Mouse (Mus musculus) retina, embryonic 14.5 days (tissue): ENCODE results near the gene Wnk1.
"Not testable (repeated sequence)": the region's sequence is repeated elsewhere in the genome, so short reads cannot be mapped to it uniquely, and the experiment has no call there.

Experiments used
- DNase-seq: peaks from one replicate; pipeline ENCODE4 v3.0.0-alpha.2; 2015; ENCODE audit warnings: low spot score

Wnk1 gene

DNA sequence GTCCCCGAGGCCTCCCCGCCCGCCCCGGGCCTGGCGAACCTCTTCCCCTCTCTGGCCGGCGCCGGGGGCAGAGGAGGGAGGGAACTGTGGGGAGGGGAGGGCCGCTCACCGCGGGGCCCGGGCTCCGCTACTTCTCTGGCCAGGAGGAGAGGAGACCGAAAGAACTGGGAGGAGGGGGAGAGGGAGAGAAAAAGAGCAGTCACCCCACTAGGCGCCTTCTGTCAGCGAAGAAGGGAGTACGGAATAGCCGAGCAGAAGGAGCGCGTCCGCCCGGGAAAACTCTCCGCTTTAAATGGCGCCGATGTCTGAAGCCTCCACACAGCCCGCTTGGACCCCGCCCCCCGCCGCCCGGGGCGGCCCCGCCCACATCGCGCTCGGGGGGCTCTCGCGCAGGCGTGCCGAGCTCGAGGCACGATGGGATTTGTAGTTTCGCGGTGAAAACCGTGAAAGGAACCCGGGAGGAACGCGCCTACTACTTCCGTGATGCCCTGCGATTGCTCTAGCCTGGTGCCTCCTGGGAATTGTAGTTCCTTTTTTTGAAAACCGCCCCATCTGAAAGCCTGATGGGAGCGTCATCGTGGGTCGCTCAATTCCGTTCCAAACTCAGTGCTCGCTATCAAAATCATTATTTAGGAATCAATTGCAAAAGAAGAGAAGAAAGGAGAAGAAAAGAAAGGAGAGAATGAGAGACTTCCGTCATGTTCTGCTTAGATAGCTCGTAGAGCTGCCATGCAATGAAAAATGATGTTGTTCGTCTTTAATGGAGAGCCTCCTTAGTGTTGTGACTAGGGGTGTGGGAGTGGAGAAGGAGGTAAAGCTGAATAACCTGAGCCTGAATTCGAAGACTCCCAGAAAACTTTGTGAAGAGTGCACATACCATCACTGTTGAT is at the start of gene Wnk1:
Gene Wnk1 (minus strand): TSS at position 307 of the 890 bp plus-strand sequence.
- peak; percentile 99 for DNase-seq

- DNase-seq = not testable (repeated sequence)
Measured at GRCm38 (mm10) chr6:120087041-120087440, 48.6 kb upstream of the Wnk1 start.

DNA sequence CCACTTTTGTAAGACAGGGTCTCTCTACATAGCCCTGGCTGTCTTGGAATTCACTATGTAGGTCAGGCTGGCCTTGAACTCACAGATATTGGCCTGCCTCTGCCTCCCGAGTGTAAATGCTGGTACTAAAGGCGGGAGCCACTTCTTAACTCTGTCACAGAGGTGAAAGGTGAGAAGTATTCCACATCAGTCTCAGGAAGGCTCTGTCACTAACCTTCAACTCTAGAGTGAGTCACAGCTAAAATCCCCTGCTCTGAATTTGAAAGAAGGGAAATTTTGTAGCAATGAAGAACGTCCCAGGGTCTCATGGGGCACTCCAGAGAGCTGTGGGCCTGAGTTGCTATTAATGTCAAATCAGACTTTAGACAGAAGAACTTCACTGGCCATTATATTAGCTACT is 47.4 kb upstream of the Wnk1 start:
- no peak for DNase-seq

DNA sequence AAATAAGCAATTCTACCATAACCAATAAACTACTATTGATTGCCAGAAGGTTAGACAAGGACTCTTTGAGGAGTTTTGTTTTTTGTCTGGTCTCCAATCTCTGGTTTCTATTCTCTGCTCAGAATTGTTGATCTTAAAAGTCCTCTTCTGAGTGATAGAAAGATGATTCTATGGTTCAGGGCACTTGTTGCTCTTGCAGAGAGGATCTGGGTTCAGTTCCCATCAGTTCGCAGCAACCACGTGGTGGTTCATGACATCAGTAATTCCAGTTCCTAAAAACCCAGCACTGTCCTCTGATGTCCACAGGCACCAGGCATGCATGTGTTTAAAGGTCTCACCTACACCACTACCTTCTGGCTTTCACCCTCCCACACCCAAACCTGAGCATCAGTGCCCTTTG is 46.5 kb upstream of the Wnk1 start:
- DNase-seq = no peak

GRCm38 (mm10) chr6:120083442-120083841 is 45.0 kb upstream of the Wnk1 start:
- no peak for DNase-seq

DNA sequence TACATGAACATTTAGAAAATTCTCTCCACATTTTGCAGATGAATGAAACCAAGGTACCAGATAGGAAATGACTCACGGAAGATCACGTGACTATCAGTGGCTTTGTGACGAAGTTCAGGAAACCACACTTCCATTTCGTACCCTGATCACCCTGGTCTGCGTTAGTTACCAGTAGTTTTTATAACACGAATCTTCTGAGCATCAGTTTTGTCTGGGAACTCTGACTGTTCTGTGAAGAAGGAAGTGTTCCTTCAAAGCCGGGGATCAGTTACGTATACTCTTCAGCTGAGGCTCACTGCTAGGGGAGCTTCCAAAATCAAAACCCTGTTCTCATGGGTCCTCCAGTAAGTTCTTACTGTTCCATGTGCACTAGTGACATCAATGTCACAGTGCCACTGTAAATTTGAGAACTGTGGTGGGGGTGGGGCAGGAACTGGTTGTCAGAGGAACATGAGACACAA is 44.5 kb upstream of the Wnk1 start:
- no peak for DNase-seq

- no peak for DNase-seq
Measured at GRCm38 (mm10) chr6:120082251-120082950, 43.9 kb upstream of the Wnk1 start.

GRCm38 (mm10) chr6:120081516-120081915 is 43.0 kb upstream of the Wnk1 start:
- DNase-seq = no peak

GRCm38 (mm10) chr6:120079547-120079946 is 41.1 kb upstream of the Wnk1 start:
- DNase-seq = no peak

DNA sequence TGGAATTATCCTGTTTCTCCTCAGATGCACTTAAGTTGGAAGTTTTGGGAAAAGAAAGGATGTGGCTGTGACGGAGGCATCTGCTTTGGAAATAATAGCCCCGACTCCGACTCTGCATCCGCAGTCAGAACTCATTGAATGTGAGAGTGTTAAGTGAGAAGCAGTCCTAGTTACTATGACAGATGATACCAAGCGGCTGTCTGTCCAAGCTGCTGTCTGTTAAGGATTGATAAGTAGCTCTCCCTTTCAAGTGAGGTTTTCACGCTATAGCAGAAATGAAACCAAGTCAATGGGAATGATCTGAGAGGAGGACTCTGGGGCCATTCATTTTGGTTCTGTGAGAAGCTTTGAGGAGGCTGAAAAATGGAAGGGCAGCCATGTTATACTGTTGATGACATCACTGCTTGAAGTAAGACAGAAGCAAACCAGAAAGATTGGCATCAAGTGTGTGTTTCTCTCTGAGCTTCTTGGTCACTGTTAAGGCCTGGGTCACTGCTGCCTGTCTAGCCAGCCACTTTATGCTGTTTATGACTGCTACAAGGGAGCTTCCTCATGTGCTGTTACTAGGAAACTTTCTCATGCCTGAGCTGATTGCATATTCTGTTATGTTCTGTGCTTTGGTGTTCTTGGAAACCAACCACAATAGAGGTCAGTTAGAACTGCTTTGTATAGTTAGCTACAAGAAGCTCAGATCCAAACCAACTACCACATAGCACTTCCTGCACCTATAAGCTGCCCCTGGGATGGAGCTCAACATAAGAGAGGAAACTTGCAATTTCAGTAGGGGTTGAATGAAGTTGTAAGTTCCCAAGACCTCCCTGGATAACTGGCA is 38.4 kb upstream of the Wnk1 start:
- DNase-seq = no peak

DNA sequence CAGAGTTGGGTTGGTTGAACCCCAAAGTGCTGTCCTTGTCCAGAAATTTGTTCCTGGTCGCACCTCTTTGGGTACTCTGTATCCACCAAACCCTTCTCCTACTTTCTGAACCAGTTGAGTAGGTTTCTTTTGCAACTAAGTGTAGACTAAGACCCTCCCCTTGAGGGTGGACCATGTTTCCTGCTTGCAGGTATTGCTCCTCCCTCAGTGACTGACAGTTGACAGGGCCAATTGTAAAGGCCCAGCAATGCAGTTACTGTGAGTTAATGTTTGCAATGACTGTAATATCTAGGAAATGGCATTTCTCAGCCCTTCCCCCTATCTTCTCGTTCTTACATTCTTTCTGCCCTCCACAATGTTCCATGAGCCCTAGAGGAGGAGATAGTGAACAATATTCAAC is 34.2 kb upstream of the Wnk1 start:
- no peak for DNase-seq

DNA sequence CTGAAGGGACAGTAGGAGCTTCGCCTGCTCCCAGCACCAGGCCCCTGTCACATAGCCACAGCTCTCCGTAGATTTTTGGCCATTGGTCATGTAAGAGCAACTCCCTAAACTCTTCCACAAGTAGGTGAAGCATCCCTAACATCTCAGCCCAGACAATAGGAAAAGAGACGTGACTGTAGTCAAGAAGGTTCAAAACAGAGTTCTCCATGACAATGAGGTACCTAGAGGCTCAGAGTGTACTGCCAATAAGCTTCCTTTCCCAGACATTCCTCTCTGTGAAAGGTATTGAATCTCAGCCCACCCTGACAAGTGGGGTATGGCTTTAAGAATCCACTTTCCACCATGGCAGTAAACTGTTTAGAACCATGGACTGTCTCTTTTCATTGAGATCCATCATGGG is 31.1 kb upstream of the Wnk1 start:
- no peak for DNase-seq

DNA sequence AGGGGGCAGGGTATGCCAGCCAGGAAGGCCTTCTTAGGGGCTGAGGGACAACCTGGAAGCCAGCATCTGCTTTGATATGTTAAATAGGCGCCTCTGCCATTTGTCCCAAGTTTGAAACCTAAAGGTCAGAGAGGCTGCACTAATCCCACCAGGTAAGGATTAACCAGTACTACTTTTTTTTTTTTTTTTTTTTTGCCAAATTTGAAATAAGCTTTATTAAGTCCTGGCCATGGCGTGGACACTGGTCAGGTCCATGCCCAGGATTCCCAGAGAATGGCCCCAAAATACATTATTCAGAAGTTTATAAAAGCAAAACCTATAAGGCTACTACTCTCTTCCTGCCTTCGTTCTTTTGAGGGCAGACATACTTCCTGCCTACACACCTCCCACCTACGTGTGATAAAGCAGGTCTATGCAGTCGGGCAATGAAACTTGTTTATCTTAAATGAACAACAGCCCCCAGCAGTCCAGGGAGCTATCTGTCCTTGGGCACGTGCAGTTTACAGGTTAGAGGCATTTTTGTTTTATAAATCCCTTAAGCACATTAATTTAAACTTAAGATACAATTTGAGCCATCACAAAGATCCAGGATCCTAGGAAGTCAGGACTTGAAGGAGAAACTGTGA is 27.2 kb upstream of the Wnk1 start:
- no peak for DNase-seq

- DNase-seq = no peak
Measured at GRCm38 (mm10) chr6:120064627-120065026, 26.2 kb upstream of the Wnk1 start.

DNA sequence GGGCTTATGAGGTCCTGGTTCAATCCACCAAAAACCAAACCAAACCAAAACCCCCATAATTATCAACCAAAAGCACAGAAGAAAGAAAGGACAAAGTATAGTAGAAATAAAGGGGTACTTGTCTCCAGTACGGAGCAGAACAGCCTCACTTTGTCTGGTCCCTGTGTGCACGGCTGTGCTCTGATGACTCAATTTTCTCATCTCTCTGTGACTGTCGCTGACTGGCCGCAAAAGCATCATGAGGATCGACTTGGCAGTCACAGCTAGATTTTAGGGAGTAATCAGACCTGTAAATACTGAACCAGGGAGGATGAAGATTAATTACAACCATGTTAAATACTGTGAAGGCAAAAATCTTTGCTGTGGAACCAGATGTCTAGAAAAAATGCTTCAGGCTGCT is 24.5 kb upstream of the Wnk1 start:
- no peak for DNase-seq

DNA sequence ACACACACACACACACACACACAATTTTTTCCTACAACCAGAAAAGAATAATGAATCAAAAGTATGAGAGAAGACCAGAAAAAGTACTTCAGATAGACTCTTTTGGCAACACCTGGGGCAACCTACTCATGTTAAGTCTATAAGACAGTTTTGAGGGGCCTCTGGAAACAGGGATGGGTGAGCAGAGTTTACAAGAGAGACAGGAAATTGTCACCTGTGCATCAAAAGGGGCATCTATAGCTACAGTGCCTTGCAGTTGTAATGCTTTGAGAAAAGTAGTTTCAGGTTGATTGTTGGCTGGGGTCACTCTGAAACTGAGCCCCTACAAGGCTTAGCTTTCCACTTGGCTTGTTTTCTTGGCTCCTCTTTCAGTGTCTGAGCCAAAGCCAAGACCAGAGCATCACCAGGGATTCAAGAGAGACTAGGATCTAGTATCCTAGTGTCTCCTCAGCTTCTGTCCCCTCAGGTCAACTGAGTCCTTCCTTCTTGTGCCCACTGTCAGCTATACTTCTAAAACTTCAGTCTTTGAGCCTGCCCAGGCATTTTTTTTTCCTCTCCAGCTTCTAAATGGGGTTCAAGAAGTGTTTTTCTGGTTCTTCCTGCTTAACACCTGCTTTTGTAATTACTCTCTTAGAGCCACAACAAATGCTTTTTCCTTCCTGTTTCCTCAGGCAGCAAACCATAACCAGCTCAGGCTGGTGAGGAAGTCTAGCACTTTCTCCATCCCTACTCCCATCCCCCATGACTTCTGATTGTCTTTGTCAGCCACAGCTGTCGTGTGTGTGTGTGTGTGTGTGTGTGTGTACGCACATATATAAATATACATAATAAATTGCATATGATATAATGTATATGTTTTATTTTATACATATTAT is 17.4 kb upstream of the Wnk1 start:
- no peak for DNase-seq

DNA sequence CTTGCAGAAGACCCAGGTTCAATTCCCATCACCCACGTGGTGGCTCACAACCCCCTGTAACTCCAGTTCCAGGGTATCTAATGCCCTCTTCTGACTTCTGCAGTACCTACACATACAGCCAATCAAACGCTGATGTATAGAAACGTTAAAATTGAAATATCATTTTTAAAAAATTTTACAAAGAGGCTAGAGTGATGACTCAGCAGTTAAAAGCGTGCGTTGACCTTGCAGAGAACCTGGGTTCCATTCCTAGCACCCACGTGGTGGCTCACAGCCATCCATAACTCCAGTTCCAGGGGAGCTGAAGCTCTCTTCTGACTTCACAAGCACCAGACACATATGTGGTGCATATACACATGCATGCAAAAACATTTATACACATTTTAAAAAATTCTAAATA is 15.9 kb upstream of the Wnk1 start:
- no peak for DNase-seq

DNA sequence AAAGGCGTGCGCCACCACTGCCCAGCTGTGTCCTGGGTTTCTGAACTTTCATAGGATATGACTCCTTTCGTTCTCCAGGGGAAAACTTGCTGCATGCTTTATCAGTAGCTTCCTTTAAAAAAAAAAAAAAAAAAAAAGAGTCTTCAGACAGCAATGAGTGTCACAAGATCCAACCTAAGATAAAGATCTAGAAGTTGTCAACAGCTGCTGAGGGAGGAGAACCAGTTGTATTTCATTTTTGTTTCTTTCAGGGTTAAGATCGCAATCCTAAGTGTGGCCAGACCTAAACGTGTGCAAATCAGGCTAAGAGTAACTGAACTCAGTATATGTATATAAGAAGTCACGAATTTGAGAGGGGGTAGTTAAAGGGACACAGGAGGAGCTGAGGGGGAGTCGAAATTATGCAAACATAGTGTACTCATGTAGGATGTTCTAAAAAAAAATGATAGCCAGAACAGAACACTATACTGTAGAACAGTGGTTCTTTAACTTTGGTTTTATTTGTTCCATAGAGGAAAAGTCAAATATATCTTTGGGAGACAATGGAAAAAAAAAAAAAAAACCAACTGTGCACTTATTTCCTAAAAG is 9.3 kb upstream of the Wnk1 start:
- no peak for DNase-seq

DNA sequence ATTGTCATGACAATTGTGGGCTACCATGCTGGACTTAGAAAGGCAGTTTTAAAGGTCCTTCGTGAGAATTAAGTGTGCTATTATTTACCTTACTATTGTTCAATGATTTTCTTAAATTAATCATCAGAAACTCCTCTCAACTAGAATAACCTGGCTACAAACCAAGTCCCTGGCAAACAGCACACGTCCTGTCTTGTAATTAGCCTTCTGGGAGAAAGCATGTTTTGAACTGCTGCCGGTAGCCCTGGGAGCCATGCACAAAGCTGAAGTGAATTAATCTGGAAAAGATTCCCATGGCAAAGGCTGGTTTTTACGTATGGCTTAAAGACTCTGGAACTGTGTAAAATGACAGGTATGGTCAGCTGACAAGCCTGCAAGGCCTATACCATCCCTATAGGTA is 6.9 kb upstream of the Wnk1 start:
- no peak for DNase-seq

DNA sequence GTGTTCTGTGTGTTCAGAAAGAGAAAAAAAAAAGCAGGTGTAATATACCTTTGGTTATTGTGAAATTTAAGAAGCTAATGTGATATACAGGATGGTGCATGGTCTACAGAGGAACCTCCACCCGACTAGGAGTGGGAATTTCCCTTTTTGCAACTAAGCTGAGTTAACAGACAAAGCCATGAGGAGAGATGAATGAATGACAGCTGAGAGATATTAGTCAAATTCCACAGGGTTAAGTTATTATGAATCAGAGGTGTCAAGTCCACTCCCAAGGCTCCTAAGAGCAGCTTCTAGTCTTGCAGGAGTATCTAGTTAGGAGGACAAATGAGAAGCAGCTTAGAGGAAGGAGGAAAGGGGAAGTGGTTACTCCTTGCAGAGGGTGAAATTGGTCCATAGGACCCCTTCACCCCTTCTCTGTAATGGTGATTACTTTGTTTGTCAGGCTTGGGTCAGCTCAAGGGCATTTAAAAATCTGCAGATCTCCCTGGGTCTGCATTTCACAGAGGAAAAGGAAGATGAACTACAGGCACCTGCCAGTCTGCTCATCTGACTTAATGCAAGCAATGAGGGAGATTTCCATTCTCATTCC is 4.3 kb upstream of the Wnk1 start:
- DNase-seq = no peak
